Mouse (Mus musculus): ENCODE measurements around the gene Tmem9b. TPM values are rescaled to one million over a fixed set of nuclear protein-coding genes. Genes with fewer than 3 reads are reported as not detected.

Tmem9b gene
- total and polyA plus RNA-seq, 3 experiments, result 26.4 to 30.6 TPM; not detected in 1

GRCm38 (mm10) chr7:109792759-109793158, 40.1 kb upstream of the Tmem9b start:
- peak; percentile 97 for TF ChIP-seq SMC3 (IDR thresholded peaks at IDR 0.05; ENCODE audit: low read depth, low read length)
- no peak for TF ChIP-seq GATA1 (IDR thresholded peaks at IDR 0.05; ENCODE audit: low read depth, low read length)
- TF ChIP-seq POLR2AphosphoS2 (IDR thresholded peaks at IDR 0.05; ENCODE audit: low read length), result no peak
- no peak for TF ChIP-seq RCOR1 (IDR thresholded peaks at IDR 0.05; ENCODE audit: low read depth, low read length)
- no peak for TF ChIP-seq NELFE (IDR thresholded peaks at IDR 0.05; ENCODE audit: low read depth, low read length)
- TF ChIP-seq KAT2A (conservative IDR thresholded peaks at IDR 0.05; ENCODE audit: low read depth, low read length), result no peak
- no peak for TF ChIP-seq E2F4 (IDR thresholded peaks at IDR 0.05; ENCODE audit: borderline replicate concordance, low read depth, low read length)
- TF ChIP-seq CTCF (IDR thresholded peaks at IDR 0.05 in 2 of 3, conservative IDR thresholded peaks at IDR 0.05 in 1 of 3; ENCODE audit: control insufficient read depth in 1 of 3, insufficient read depth in 1 of 3, low read depth in 2 of 3, low read length in 3 of 3, poor library complexity in 1 of 3, severe bottlenecking in 1 of 3), result peak; percentile 65 to 92 (median 79)
- TF ChIP-seq TAL1 (IDR thresholded peaks at IDR 0.05; ENCODE audit: low read length), result no peak
- 0 out of 2 replicates have a peak, but pooled peaks have one; percentile 24 for TF ChIP-seq MYC (IDR thresholded peaks at IDR 0.05; ENCODE audit: low read depth, low read length)
- no peak for TF ChIP-seq ZNF384 (IDR thresholded peaks at IDR 0.05; ENCODE audit: low read depth, low read length)
- no peak for TF ChIP-seq MAX (IDR thresholded peaks at IDR 0.05; ENCODE audit: low read length)
- TF ChIP-seq USF2 (IDR thresholded peaks at IDR 0.05; ENCODE audit: borderline replicate concordance in 1 of 2, insufficient read depth in 1 of 2, low read depth in 1 of 2, low read length in 2 of 2), result no peak
- TF ChIP-seq MXI1 (IDR thresholded peaks at IDR 0.05; ENCODE audit: low read depth, low read length), result no peak
- TF ChIP-seq POLR2A (IDR thresholded peaks at IDR 0.05; ENCODE audit: control insufficient read depth in 1 of 2, insufficient read depth in 1 of 2, low read depth in 1 of 2, low read length in 2 of 2, poor library complexity in 1 of 2), result no peak
- peak; percentile 89 for TF ChIP-seq ZC3H11A (IDR thresholded peaks at IDR 0.05; ENCODE audit: low read depth, low read length)
- peak; percentile 79 for TF ChIP-seq RAD21 (IDR thresholded peaks at IDR 0.05; ENCODE audit: low read depth, low read length)
- TF ChIP-seq CHD2 (IDR thresholded peaks at IDR 0.05; ENCODE audit: low read length), result no peak
- TF ChIP-seq ZMIZ1 (IDR thresholded peaks at IDR 0.05; ENCODE audit: low read depth, low read length), result no peak
- no peak for TF ChIP-seq TBP (IDR thresholded peaks at IDR 0.05; ENCODE audit: low read depth, low read length)

GRCm38 (mm10) chr7:109790818-109791217, 38.1 kb upstream of the Tmem9b start:
- H3K4me1 ChIP-seq (ENCODE audit: control insufficient read depth in 1 of 2, insufficient read depth in 2 of 2, low read length in 2 of 2), result peaks cover 0 to 8% of the 10 kb centered on the region in 2 experiments; a peak in 2 of 4 replicates
- H3K27me3 ChIP-seq (ENCODE audit: control insufficient read depth in 1 of 2, insufficient read depth in 2 of 2, low read length in 2 of 2), result no peaks in the 10 kb centered on the region
- no peak for TF ChIP-seq SIN3A (IDR thresholded peaks at IDR 0.05; ENCODE audit: low read length)
- no peak for TF ChIP-seq CHD1 (IDR thresholded peaks at IDR 0.05; ENCODE audit: low read depth, low read length)
- TF ChIP-seq POLR2AphosphoS5 (IDR thresholded peaks at IDR 0.05; ENCODE audit: borderline replicate concordance, low read depth, low read length), result no peak
- TF ChIP-seq SMC3 (IDR thresholded peaks at IDR 0.05; ENCODE audit: low read depth, low read length), result no peak
- no peak for TF ChIP-seq ZNF384 (IDR thresholded peaks at IDR 0.05; ENCODE audit: low read depth, low read length)
- no peak for TF ChIP-seq USF2 (IDR thresholded peaks at IDR 0.05; ENCODE audit: borderline replicate concordance in 1 of 2, insufficient read depth in 1 of 2, low read depth in 1 of 2, low read length in 2 of 2)
- no peak for TF ChIP-seq RAD21 (IDR thresholded peaks at IDR 0.05; ENCODE audit: low read depth, low read length)
- no peak for DNase-seq (ENCODE audit: low read depth, low spot score)
- no peaks in the 10 kb centered on the region for H3K36me3 ChIP-seq (ENCODE audit: control insufficient read depth in 1 of 2, insufficient read depth in 2 of 2, low read length in 2 of 2)
- no peak overlapping the region for H3K27ac ChIP-seq (ENCODE audit: control insufficient read depth, low read depth, low read length)
- H3K9ac ChIP-seq (ENCODE audit: control insufficient read depth, low read depth, low read length, poor library complexity, severe bottlenecking), result no peak overlapping the region
- H3K9me3 ChIP-seq (replicated peaks; ENCODE audit: insufficient read depth, low read length), result no peaks in the 10 kb centered on the region
- no peaks in the 10 kb centered on the region for H3K79me2 ChIP-seq (ENCODE audit: control insufficient read depth, insufficient read depth, low read length, poor library complexity)
- H3K4me3 ChIP-seq (ENCODE audit: control insufficient read depth in 1 of 2, insufficient read depth in 1 of 2, low read depth in 2 of 2, low read length in 2 of 2), result no peak overlapping the region

More at GRCm38 (mm10) chr7:109792759-109793158, 40.1 kb upstream of the Tmem9b start:
- Histone ChIP-seq H3K79me2 (ENCODE audit: control insufficient read depth, insufficient read depth, low read length, poor library complexity) (no peaks in the 10 kb centered on the region), H3K27me3 (ENCODE audit: control insufficient read depth in 1 of 2, insufficient read depth in 2 of 2, low read length in 2 of 2) (no peaks in the 10 kb centered on the region), H3K4me3 (ENCODE audit: control insufficient read depth in 1 of 2, insufficient read depth in 1 of 2, low read depth in 2 of 2, low read length in 2 of 2) (no peak overlapping the region), H3K9me3 (replicated peaks; ENCODE audit: insufficient read depth, low read length) (no peaks in the 10 kb centered on the region), H3K9ac (ENCODE audit: control insufficient read depth, low read depth, low read length, poor library complexity, severe bottlenecking) (no peak overlapping the region), H3K4me1 (ENCODE audit: control insufficient read depth in 1 of 2, insufficient read depth in 2 of 2, low read length in 2 of 2) (peaks cover 0 to 5% of the 10 kb centered on the region in 2 experiments; a peak in 2 of 4 replicates), H3K36me3 (ENCODE audit: control insufficient read depth in 1 of 2, insufficient read depth in 2 of 2, low read length in 2 of 2) (no peaks in the 10 kb centered on the region), H3K27ac (ENCODE audit: control insufficient read depth, low read depth, low read length) (no peak overlapping the region)
- peak; percentile 76 for DNase-seq (ENCODE audit: low read depth, low spot score)
